Mouse (Mus musculus) mesoderm, embryonic 11.5 days (tissue): ENCODE measurements at regions not wholly inside any gene's neighbourhood (a gene's known extent, or its start where the extent isn't known, plus 50 kb on each side); places are given as distances from the start of the nearest gene placed in this dataset.
A peak's percentile ranks its signal among the peaks of the same experiment; 100 is the strongest.

Source experiments
- DNase-seq: peaks from one replicate; pipeline ENCODE4 v3.0.0-alpha.2; 2012; ENCODE audit warnings: low read depth, low spot score

DNA sequence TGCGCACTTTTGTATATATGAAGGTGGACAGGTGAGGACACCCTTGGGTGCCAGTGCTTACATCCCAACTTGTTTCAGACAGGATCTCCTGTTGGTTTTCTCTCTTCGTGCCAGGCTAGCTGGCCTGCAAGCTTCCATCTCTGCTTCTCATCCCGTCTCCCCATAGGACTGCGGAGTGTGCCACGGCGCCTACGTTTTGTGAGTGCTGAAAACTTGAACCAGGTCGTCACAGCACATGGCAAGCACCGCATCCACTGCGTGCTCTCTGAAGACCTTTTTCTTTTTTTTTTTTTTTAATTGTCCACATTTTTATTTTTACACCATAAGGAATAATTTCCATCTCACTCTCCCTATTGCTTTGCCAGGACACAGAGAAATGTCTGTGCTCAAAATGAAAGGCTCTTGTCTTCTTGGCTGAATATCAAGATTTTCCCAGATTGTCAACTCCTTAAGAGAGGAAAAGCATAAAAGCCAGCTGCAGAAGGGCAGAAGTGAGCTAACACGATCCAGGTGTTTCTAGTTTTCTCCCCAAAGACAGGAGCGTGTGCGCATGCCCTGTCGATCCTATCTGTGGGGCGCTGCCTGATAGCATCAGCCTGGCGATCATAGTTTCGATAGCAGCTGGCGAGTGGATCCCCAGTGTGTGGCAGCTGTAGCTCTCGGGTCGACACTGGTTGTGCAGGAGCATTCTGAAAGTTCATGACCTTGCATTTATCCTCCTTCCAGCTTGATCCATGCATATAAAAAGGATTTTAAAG is 326.4 kb upstream of the Ddhd1 start:
- DNase-seq = peak; percentile 60

GRCm38 (mm10) chr14:45992041-45992869 is 334.3 kb upstream of the Ddhd1 start:
- DNase-seq = no peak

DNA sequence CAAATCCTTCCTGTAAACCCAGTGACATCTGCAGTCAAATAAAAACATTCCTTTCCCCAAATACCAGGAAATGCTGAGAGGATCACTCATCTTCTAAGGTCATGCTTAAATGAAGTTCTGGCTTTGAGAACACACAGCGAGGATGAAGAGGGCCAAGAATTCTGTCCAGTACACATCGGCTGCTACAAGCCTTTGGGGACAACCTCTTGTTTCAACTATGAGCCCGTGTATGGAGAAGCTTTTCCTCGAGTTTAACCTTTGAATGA is 334.9 kb upstream of the Ddhd1 start:
- no peak for DNase-seq

DNA sequence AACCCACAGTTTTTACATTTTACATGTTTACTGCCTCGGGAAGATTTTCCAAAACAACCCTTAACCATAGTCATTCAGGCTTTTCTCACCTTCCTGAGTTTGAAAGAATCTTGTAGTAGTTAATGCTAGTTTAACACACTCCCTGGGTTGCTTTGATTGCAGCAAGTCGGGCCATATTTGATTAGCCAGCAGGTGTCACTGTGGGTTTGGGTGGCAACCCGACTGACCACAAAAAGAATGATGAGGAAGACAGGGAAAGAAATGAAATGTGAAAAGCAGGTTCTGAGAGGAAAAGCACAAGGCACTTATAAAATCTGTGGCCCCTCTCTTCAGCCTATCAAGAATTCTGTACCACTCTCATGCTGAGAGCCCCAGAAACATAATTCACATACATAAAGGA is 335.7 kb upstream of the Ddhd1 start:
- DNase-seq = peak; percentile 68

DNA sequence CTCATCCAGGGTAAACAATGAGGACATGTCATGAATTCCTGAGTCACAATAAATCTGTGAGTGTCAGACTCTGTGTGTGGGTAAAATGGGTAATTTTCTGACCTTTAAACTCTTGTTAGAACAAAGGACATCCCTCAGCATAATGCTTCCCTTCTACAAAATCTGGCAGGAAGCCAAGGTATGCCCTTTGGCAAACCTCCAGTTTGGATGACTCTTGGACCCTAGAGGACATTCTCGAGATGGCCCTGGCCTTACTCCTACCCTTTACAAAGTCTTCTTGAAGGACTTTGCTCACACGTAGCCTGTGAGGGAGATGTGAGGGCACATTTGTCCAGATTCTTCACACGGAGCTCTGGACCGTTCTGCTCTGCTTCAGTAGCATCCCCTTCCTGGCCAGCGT is 338.8 kb upstream of the Ddhd1 start:
- peak; percentile 79 for DNase-seq

DNA sequence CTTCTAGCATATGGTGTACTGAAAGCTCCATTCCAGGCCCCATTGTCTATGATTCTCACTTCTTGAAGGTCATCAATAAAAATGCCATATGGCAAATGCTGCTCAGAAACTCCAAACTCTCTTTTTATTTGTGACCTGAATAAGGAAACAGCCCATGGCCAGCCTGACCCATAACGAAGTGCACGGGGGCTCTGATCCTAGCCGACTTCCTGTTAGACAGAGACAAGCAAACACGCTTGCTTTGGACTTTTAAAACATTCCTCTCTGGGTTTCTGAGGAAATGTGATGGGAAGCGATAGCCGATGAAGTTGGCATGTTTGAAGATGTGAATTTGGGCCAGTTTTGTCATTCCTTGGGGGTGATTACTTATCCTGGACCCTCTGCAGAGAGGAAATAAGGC is 346.1 kb upstream of the Ddhd1 start:
- DNase-seq = no peak

GRCm38 (mm10) chr14:46005307-46005706 is 347.4 kb upstream of the Ddhd1 start:
- DNase-seq = no peak

- no peak for DNase-seq
Measured at GRCm38 (mm10) chr14:46013232-46013631, 355.3 kb upstream of the Ddhd1 start.

- DNase-seq = no peak
Measured at GRCm38 (mm10) chr14:46014090-46014489, 356.1 kb upstream of the Ddhd1 start.

DNA sequence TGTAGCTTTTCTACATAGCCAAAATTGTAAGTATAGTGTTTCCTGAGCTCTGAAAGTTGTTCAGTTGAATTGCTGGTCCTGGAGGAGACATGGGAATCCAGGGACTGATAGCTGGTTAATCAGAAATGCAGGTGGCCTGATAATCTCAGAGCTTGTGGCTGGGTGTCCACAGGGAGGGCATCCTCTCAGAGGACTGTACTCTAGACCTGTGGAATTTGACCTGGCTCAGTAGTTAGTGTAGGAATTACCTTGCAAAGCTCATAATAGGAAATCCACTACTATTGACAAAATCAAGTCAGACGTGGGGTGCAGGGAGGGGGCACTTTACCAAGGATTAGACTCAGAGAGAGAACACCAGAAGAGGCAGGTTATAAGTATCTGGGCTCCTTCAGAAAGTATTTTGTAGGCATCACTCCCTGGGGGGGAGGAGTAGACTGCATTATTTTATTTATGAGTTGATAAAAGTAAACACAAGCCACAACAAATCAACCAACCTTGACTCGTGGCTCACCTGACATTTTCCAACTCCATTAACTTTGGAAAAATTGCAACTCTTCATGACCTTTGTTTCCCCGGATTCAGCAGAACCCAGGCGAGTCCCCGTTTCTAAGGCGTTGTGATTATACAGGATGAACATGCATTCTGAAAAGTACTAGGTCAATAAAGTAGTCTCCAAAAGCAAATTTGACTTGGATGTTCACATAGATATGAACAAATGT is 357.9 kb upstream of the Ddhd1 start:
- DNase-seq = no peak

DNA sequence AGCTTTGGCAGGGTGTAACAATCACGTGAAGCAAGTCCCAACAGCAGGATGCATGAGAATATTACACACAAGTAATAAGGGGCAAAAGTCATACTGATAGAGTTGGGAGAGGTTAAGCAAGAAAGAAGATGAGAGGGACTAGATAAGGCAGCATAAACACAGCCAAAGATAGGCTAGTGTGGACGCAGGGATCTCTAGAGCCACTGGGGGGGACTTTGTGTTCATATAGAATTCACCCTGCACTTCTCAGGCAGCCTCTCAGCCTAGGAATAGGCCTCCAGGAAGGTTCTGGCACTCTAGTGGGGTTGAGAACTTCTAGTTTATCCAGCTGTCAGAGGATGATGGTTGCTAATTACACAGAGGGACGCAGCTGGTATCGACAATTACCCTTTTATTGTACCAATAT is 358.8 kb upstream of the Ddhd1 start:
- DNase-seq = no peak

DNA sequence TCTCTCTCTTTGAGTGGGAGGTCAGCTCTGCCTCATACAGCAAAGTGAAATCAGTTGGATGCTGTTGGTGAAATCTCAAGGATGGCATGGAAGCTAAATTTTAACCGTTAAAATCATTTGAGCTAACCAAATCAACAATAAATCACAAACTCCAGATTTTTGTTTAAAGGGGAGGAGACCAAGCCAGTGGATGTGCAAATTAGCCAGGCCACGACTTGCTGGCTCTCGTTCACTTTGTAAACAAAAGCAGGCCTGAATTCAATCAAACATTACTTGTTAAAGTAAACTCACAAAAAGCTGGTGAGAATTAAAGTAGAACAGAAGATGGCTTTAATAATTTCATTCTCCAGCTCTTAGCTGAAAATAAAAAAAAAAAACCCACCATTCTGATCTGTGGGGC is 359.3 kb upstream of the Ddhd1 start:
- DNase-seq = no peak

DNA sequence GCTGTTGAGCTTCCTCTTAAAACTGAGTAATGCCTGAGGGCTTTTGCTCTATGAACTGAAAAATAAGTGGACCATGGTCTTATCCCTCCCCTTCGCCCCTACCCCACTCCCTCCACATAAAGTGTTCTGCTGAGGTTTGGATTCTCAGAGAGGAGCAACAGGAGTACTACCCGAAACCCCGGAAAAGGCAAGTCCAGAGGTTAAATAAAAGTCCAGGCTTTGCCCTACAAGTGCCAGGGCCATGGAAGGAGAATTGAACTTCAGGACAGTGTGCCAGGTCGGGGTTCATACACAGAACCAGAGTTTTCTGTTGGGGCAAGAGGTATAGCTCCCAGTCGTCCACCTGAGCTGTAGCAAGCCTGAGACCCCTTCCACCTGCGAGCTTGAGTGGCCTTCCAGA is 360.0 kb upstream of the Ddhd1 start:
- DNase-seq = no peak

GRCm38 (mm10) chr14:46019240-46020025 is 359.8 kb upstream of the Gm15217 start:
- peak; percentile 77 for DNase-seq

- no peak for DNase-seq
Measured at GRCm38 (mm10) chr14:46034301-46034700, 344.9 kb upstream of the Gm15217 start.

- DNase-seq = peak; percentile 59
Measured at GRCm38 (mm10) chr14:46060622-46061381, 318.4 kb upstream of the Gm15217 start.

DNA sequence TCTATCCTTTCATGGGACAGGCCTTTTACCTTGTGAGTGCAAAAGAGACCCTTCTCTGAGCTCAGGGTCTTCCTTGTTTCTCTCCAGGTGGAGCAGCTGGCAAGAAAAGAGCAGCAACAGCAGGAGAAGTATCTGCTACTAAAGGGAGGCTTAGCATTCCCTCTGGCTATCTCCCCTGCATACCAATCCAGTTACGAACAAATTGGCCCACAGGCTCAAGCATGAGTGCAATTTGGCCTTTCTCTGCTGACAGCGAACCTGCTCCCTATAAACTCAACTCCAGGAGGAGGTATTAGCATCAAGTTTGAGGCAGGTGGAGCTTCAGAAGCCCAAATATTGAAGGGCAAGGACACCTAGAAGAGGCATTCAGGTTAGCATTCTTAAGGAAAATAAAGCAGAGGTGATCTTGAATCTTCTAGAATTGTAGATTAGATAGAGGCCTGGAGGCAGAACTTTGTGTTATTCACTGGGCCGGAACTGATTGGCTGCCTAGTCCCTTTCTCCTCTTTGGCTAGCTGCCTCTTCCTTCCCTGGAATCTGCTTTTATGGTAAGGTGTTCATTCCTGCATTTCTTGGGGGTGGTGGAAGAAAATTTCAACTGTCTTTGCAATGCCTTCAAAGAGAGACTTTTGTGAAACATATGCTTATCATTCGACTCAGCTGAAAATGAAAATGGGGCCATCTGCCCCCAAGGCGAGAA is 312.0 kb upstream of the Gm15217 start:
- no peak for DNase-seq

DNA sequence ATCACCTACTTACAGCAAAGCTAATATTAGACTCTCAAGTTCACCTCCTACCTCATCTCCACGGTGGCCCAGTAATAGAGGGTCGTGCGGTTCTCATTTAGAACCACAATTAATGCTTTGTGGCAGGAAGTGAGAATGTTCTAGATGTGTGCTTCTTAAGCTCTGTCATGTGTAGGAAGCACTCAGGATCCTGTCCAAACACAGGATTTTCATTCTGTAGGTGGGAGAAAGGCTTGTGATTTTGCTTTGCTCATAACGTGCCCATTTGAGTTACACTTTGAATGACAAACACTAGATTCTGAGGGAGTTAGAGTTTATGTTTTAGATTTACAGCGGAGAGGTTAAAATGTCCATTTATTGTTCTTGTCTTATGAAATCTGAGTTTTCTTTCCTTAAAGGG is 308.0 kb upstream of the Gm15217 start:
- no peak for DNase-seq

- no peak for DNase-seq
Measured at GRCm38 (mm10) chr14:46076738-46077137, 302.5 kb upstream of the Gm15217 start.

DNA sequence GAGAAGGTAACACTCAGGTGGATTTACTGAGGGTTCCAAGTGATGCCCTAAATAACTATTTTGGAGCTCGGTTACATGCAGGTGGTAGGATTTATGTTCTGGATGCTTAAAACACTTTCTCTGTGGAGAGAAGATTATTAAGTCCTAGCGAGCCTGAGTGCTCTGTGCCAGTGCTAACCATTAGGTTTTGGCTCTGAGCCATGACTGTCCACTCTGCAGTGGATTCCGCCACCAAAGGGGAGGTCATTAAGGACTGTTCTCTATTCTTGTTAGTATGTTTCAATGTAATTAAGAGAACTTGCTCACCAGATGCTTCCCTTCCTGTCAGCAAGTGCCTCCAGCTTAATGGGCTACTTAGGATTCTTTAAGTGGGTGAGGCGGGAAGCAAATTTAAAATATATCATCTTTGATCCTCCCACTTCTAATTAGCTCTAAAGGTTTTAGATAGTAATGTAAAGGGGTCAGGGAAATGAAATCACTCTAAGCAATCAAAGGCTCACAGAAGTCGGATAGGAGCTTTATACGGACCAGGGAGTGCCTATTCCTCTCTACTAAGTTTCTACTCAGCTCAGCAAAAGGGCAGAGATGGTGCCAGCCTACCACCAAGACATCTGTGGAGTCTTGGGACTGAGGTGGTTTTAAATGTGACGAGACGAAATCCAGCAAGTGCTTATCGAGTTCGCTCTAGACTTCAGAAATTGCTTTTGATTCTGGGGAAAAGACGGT is 301.6 kb upstream of the Gm15217 start:
- peak; percentile 6 for DNase-seq
